Mouse (Mus musculus) urinary bladder, adult 18-20 months (tissue): ENCODE measurements around the gene Rbbp4.
"Not testable (repeated sequence)": the region's sequence is repeated elsewhere in the genome, so short reads cannot be mapped to it uniquely, and the experiment has no call there.

Experiments used
- DNase-seq, 2 experiments: peaks; one replicate each; pipeline ENCODE4 v3.0.0; 2022; ENCODE audit warnings: low spot score in 2 of 2, mixed read lengths in 2 of 2

Gene Rbbp4

DNA sequence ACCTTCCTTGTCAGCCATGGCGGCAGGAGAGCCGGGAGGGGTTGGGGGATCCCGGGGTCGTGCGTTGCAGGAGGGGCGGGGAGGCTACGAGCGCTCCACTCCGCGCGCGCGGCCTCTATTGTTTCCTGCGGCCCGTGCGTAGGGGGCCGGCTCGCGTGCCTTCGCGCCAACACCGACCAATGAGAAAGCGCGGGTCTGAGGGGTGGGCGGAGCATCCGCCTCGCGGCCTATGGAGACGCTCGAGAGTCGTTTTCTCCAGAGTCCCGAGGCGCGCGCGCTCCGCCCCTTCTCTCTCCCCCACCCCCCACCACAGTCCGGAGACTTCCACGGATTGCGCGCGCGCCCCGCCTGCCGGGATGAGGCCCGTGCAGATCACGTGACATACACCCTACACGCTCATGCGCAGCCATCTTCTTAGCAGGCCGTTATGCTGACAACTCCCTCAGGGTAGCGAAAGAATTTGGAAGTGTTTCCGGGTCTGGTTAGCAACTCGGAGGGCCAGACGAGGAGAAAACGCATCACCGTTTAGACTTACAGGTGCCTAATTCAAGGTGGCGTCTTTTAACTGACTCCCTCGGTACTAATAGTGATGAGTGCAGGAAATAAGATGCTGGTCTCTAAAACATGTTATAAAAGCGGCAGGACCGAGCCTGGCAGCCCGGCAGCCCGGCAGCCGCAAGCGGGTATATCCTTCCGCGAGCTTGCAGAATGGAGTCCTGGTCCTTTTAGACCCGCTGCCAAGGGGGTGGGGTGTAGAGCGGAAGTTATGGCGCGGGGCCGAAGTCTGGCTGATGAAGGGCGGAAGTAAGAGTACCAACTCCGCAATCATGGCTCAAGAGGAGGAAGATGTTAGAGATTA, at the start of gene Rbbp4, which contains the start of gene Zbtb8os:
Gene Rbbp4, minus strand, starts transcription at position 155 of the 859 bp plus-strand sequence.
Gene Zbtb8os, plus strand, starts transcription at position 480 of the 859 bp plus-strand sequence.
- peak; percentile 90 to 94 for DNase-seq

DNA sequence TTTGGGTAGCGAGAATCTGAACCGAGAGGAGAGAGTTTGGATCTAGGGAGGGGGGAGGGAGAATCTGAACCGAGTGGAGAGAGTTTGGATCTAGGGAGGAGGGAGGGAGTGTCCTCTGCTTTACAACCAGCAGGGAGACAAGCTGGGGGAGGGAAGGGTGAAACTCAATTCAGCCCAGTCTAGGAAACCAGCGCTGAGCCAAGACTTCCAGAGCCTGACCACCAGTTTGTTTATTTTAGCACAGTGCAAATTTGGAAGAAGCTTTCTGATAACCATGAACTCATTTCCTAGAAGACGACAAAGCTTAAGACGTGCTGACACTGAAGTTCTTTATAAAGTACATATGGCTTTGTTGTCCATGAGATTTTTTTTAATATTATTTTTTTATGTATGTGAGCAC, 49.3 kb upstream of the Rbbp4 start:
- DNase-seq = peak in 1 of 2 experiments; percentile 53

DNA sequence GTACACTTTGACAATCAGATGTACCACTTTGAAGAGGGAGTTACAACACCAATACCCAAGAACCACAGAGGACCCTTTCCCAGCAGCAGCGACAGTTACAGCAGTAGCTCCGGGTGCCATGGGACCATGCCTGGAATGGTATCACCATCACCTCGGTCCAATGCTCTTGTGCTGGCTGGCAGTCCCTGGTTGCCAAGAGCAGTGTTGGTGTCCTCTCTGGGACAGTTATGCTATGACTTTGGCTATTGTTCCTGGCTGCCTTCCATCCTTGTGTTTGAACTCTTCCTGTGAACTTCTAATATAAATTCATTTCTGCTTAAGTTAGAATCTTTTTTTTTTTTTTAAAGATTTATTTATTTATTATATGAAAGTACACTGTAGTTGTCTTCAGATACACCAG, 48.4 kb upstream of the Rbbp4 start:
- DNase-seq = no peak

DNA sequence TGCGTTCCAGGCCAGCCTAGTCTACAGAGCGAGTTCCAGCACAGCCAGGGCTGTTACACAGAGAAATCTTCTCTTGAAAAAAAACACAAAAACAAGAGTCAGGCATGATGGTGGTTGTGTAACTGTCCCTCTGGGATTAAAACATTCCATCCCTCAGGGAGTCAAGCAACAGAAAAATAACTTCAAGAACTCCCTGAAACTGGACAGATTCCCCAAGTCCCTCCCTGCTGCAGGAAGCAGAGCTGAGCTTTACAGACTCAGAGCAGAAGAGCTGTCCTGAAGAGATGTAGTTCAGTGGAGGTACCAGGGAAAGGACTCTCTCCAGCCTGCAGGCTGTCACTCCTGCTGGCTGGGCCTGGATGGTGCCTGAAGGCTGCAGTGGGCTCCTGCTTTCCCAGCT, 47.3 kb upstream of the Rbbp4 start:
- DNase-seq = no peak

DNA sequence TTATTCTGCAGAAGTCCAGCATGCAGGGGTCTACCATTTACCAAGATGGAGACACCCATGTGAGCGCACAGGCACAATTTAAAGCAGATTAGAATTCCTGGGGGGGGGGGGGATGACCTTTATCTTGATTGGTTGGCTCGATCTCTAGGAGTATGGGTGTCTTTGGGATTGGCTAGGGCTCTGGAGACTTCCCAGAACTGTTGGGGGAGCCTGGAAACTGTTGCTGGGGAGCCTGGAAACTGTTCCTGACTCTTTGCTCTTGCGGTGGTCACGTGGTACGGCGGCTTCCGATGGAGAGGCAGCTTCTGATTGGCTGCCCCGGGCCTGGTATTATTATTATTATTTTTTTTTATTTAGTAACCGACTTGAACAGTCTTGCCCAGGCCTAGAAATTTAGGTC, 46.9 kb upstream of the Rbbp4 start:
- DNase-seq = no peak

DNA sequence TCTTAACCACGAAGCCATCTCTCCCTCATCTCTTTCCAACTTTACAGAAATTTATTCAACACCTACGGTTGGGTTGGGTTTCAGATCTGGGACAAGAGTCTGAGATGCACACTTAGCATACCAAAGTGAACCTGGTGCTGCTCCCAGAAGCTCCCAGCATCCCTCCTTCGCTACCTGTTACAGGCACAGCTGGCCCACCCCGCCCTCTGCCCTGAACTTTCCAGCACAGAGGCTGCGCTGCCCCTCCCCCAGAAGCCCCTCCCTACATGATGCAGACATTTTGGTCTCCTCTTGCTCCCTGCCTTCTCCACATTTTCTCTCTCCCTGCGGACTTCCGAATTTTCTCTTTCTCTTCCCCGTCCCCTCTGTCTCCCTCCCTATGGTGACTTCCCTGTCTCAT, 46.0 kb upstream of the Rbbp4 start:
- DNase-seq = no peak

DNA sequence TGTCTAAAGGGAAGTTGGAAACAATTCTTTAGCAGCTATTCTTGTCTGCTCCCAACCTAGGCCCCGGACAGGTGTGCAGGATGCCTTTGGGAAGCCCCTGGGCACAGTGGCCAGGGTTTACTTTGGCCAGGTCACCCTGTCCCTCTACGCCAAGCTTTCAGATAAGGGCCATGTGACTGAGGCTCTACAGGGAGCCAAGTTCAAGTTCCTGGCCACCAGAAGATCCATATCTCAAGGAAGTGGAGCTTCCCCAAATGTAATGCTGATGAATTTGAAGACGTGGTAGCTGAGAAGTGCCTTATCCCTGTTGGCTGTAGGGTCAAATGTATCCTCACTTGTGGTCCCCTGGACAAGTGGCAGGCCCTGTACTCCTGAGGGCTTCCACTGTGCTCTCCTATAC, 44.6 kb upstream of the Rbbp4 start:
- no peak for DNase-seq

DNA sequence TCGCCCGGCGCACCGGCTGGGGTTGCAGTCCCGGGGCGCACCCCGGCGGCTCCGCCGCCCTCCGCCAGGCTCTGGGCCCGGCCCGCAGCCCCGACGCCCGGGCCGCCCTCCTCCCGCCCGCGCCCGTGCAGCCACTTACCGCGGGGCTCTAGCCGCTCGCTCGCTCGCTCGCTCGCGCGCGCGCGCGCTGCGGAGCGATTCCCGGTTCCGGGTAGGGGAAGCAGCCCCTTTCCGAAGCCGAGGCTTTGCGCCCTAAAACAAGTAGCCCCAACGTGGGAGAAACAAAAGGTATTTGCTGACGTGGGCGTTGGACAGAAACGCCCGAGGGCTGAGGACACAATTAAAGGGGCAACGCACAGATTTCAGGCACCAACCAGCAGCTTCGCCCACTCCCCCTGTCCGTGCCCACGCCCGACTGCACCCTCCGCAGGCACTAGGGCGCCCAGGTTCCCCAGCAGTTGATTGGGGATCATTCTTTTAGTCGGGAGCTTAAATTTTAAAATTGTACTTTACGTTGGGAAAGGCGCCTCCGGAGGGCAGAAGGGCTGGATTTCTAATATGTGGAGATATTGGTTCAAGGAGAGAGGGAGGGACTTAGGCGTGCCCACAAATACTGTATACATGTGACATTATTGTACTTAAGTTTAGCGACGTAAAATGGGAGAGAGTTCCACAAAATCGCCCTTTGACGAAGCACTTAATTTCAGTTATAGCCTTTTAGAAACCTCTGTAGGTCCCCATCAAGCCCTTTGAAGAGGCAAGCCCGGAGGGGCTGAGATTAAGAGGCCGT, 42.6 kb upstream of the Rbbp4 start, which contains the start of gene Zbtb8a:
Gene Zbtb8a, minus strand, starts transcription at position 516 of the 790 bp plus-strand sequence.
- DNase-seq = peak in 1 of 2 experiments; percentile 58

DNA sequence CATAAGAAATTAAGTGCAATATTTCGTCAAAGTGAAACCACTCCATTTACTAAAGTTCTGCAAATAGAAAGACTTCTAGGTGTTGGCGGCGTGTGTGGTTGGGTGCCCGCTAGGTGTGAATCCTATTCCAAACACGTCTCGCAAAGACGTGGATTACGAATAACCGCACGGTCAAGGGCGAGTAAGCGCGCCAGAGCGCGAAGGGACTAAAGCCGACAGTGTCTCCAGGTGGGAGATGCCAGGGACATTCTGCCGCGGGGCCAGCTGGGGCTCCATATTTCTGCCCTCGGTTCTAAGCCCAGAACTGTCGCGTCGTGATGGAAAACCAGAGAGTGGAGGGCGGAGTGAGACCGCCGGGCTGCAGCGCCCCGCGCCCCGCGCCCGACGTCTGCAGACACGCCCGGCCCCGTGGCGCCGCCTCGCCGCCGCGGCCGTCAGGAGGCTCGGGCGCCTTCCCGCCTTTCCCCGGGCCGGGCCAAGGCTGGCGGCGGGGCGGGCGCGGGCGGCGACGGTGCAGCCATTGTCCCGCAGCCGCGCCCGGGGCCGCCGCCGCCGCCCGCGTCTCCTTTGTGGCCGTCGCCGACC, 41.9 kb upstream of the Rbbp4 start:
- DNase-seq = peak; percentile 35 to 60

DNA sequence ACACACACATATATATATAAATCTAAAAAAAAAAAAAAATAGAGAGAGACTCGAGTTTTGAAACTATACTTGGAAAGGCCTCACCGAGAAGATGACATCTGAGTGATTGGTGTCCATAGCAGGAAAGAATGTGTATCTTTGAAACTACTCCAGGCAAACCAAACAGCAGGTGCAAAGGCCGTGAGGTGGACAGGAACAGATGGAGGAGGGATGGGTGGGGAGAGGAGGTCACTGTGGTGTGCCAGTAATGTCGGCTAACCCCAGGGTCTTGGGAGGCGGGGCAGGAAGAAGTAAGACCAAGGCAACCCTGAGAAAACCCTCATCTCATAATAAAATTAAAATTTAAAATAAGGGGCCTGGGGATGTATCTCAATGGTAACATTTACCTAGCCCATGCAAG, 40.7 kb upstream of the Rbbp4 start:
- no peak for DNase-seq

DNA sequence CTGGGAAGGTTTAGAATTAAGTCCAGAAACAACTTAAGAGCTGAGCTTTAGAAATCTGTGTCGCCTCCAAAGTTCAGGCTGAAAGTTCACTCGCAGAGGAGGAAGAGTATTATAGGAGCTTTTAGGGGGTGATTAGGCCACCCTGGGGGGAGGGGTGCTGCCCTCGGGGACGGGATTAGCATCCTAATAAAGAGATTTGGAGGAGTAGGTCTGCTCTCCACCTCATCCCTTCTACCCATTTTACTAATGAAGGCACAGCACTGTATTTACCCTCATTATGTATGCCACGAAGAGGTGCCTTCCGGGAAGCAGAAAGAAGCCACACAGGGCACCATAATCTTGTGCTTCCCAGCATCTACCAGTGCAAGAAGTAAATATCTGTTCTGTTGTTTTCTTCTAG, 39.8 kb upstream of the Rbbp4 start:
- no peak for DNase-seq

DNA sequence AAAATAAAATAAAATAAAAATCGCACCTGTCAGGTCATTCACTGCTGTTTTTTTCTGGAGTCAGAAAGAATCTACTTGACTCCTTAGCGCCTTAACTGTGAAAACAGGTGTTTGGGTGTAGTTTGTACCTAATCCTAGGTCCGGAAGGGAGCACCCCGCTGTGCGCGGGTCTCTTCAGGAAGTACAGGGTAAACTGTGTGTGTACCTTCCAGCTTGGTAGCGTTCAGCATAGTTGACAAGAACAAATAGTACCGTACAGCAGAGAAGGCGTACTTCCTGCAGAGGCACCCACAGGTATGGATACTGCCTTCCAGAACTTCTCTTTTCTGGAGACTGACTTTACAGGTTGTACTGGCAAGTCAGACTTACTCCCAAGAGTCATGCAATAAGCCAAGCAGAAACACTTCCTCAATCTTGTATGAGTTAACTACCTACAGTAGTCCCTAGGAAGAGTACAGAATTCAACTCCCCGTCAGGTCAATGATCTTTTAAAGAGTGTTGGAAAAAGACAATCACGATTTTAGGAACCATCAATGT, 39.1 kb upstream of the Rbbp4 start:
- DNase-seq = no peak

DNA sequence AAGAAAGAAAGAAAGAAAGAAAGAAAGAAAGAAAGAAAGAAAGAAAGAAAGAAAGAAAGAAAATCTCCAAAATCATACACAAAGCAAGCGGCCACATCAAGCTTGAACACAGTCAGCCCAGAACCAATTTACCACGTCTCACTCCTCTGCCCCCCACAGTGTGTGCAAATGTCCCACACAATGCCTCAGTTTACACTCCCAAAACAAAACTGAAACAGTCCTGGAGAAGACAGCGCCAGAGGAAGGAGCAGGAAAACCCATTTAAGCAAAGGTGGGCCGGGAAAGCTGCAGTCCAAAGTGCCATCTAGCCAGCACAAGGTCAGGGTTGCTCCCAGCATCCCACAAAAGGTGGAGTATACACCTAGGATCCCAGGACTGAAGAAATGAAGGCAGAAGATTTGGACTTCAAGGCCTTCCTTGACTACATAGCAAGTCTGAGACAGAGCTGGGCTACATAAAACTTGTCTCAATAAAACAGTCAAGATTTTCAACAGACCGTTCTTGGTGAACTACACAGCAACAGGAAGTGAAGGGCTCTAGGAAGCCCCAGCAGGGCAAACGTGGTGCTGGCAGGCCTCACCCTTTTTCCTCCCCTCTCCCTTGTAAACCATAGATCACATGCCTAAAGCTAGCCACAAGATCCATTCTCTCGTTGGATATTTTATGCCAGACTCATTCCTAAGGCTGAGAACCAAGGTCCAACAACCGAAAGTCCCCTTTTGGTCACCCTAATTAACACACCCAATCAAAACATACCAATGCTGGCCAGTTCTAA, 38.2 kb upstream of the Rbbp4 start:
- no peak for DNase-seq

DNA sequence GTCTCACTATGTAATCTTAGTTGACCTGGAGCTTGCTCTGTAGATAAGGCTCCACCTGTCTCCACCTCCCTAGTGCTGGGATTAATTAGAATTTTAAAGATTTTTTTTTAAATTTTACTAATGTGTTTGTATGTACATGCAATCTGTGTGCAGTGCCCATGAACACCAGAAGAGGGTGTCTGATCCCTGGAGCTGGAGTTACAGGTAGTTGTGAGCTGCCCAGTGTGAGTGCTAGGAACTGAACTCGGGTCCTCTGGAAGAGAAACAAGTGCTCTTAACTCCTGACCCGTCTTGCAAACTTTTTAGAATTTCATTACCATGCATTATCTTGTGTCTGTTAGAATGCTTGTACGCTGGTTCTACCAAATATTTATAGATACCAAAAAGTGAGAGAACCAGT, 36.2 kb upstream of the Rbbp4 start:
- no peak for DNase-seq

DNA sequence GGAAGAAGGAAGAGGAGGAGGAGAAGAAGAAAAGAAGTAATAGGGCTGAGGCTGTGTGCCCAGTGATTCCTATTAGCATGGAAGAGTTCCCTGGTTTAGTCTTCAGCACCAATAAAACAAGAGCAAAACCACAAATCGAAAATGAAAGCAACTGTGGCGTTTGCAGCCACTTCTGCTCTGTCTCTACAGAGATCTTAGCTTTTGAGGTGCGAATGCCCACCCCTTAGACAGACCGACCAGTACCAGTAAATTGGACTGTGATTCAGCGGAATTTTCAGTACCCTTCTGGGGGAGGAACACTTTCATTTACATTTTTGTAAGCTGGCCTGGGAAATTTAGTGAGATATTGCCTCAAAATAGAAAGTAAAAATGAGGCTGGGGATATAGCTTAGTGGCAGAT, 30.1 kb upstream of the Rbbp4 start:
- DNase-seq = no peak

DNA sequence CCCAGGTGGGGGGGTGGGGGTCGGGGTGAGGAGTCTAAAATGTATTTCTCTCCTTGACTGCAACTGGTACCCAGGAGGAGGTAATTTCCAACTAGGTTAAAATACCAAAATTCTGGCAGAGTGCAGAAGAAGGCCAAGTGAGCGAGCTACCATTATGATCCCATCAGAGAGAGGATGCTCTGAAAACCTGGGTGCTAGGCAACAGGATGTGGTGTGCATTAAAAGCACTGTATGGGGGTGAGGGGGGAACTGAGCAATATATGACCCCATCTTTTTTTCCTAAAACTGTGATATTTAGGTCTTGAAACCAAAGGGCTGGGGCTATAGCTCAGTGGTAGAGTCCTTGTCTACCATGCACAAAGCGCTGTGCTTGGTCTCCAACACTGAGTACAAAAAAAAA, 29.2 kb upstream of the Rbbp4 start:
- no peak for DNase-seq

DNA sequence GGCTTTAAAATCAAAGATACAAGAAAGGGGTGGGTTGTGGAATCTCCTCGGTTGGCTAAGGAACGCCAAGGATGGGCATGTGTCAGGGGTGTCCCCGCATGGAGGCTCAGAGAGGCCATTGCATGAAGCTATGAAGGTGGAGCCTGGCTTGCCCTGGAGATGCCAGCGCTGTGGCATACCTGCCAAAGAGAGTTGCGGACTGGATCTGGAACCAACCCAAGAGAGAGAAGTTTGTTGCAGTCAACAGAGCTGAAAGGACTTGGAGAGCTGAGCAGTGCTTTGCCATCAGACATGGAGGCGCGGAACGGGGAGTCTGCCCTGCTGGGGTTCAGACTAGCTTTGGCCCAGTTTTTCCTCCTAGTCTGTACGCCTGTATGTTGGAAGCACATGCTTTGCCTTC, 28.3 kb upstream of the Rbbp4 start:
- DNase-seq = no peak

DNA sequence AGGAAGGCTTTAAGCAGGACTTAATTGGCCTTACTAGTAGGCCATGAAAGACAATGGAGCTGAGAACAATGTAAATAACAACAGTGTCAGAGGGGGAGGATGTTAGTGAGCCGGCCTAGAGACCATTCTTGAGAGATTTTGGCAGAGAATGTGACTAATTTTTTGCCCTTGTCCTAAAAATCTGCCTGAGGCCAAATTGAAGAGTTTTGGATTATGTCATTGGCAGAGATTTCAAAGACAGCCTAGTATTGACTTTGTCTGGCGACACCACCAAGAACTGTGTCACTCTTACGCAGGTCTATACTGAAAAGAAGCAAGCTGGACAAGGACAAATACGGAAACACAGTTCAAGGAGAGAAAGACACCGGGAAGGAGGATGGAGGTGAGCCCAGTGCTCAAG, 27.6 kb upstream of the Rbbp4 start:
- DNase-seq = no peak

DNA sequence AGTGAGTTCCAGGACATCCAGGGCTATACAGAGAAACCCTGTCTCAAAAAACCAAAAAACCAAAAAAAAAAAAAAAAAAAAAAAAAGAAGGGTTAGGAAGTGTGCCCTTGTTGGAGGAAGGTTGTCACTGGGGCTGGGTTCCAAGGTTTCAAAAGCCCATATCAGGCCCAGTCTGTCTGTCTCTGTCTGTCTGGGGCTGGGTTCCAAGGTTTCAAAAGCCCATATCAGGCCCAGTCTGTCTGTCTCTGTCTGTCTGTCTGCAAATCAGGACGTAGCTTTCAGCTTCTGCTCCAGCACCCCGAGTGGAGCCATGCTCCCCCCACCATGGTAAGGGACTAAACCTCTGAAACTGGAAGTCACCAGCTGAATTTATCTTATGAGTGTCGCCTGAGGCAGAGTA, 27.1 kb upstream of the Rbbp4 start:
- DNase-seq = not testable (repeated sequence)

DNA sequence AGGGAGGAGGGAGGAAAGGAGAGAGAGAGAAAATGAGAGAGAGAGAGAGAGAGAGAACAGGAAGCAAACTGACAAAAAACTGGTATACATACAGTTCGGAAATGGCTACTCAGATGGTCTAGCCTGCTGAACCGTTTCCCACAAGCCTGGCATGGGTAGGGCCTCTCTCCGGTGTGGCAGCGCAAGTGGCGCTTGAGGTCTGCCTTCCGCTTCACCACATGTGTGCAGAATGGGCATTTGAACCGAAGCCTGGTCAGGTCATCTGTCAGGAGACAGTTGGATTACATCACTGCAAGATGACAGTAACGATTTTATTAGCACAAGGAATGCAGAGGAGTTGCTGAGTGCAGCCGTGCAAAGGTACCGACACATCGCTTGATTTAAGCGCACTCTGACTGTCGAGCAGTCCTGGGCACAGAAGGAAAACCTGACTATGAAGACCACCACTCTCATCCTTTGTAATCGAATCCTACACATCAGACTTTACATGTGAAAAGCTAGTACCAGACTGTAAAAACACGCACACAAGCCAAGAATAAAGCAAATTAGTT, 22.5 kb upstream of the Rbbp4 start:
- no peak for DNase-seq

DNA sequence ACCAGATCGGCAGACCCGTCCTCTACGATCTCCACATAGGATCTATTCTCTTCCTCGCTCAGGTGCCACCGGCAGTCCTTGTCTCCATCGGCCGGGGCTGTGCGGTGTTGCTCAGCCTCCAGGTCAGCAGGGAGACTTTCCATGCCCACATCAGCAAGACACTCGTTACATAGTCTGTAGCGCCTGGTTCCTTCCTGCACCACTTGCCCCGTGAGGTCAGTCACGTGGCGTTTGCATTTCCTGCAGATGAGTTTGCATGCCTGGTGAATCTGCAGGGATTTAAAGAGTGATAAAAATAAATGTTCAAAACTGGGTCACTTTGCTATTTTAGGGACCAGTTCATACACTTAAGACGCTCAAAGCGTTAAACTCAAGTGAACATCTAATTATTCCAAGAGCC, 19.1 kb upstream of the Rbbp4 start:
- DNase-seq = no peak
